Mouse (Mus musculus): ENCODE measurements around the gene I830077J02Rik. TPM values are rescaled to one million over a fixed set of nuclear protein-coding genes. Genes with fewer than 3 reads are reported as not detected.

The I830077J02Rik gene
- polyA plus RNA-seq, 1 experiment, result not detected

DNA sequence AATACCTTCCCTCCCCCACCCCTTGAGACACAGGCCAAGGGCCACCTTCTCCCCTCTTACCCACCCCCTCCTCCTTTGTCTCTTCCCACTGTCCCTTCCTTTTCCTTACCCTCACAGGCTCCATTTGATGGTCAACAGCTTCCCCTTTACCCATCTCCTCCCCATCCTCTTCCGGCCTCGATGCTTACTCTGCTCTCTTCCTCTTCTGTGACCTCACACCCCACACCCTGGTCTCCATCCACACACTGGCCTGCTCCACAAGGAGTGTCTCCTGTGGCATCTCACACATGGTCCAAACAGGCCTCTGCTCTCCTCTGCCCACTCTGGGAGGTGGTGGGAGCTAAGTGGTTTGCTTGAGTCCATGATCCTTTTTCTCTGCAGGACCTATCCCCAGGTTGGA lies 54.5 kb downstream of the I830077J02Rik start:
- no peak overlapping the region for H3K4me3 ChIP-seq (ENCODE audit: low read depth, low read length)

GRCm38 (mm10) chr3:105877252-105877803 lies 55.1 kb downstream of the I830077J02Rik start:
- Histone ChIP-seq H3K27ac (ENCODE audit: insufficient read depth, low read length) (no peak overlapping the region), H3K9me3 (replicated peaks; ENCODE audit: control insufficient read depth, insufficient read depth, low read length, poor library complexity, severe bottlenecking) (no peaks in the 10 kb centered on the region), H3K4me1 (ENCODE audit: control insufficient read depth, insufficient read depth, low read length) (no peaks in the 10 kb centered on the region), H3K9ac (ENCODE audit: low read depth, poor library complexity, severe bottlenecking) (no peak overlapping the region), H3K4me3 (ENCODE audit: low read depth, low read length) (no peak overlapping the region), H3K27me3 (ENCODE audit: control insufficient read depth, insufficient read depth, low read length, poor library complexity, severe bottlenecking) (no peaks in the 10 kb centered on the region; the same call in 1 of the 2 replicates), H3K36me3 (ENCODE audit: control insufficient read depth, insufficient read depth, low read length, poor library complexity, severe bottlenecking) (no peaks in the 10 kb centered on the region)
- TF ChIP-seq CTCF (IDR thresholded peaks at IDR 0.05; ENCODE audit: low read depth, low read length) (no peak), EP300 (IDR thresholded peaks at IDR 0.05; ENCODE audit: insufficient read depth, low read depth, low read length) (no peak), POLR2A (IDR thresholded peaks at IDR 0.05; ENCODE audit: insufficient read depth, low read length) (no peak)

More for the DNA sequence above, 54.5 kb downstream of the I830077J02Rik start:
- Histone ChIP-seq H3K9me3 (replicated peaks; ENCODE audit: control insufficient read depth, insufficient read depth, low read length, poor library complexity, severe bottlenecking) (no peaks in the 10 kb centered on the region), H3K9ac (ENCODE audit: low read depth, poor library complexity, severe bottlenecking) (no peak overlapping the region), H3K27ac (ENCODE audit: insufficient read depth, low read length) (no peak overlapping the region), H3K27me3 (ENCODE audit: control insufficient read depth, insufficient read depth, low read length, poor library complexity, severe bottlenecking) (no peaks in the 10 kb centered on the region; the same call in 1 of the 2 replicates), H3K36me3 (ENCODE audit: control insufficient read depth, insufficient read depth, low read length, poor library complexity, severe bottlenecking) (no peaks in the 10 kb centered on the region), H3K4me1 (ENCODE audit: control insufficient read depth, insufficient read depth, low read length) (no peaks in the 10 kb centered on the region)
- no peak for TF ChIP-seq POLR2A (IDR thresholded peaks at IDR 0.05; ENCODE audit: insufficient read depth, low read length)
- no peak for TF ChIP-seq CTCF (IDR thresholded peaks at IDR 0.05; ENCODE audit: low read depth, low read length)
- no peak for TF ChIP-seq EP300 (IDR thresholded peaks at IDR 0.05; ENCODE audit: insufficient read depth, low read depth, low read length)

DNA sequence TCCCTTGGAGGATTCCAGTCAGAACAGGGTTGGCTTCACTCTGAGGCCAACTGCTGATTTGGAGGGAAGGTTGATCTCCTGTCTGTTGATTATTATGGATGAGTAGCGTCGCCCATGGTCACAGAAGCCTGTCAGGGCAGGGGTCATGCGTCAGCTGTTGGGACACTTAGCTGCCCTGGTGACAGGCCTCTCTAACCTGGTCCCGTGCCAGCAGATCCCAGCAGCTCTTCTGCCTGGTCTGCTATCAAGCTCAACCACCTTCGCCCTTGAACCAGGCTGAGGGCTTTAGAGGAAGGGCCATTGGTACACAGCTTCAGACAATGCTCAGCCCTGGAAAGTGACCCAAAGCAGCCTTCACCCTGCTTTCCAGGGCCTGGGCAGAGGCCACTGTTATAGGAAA lies 56.4 kb downstream of the I830077J02Rik start:
- Histone ChIP-seq H3K9ac (ENCODE audit: low read depth, poor library complexity, severe bottlenecking) (no peak overlapping the region), H3K9me3 (replicated peaks; ENCODE audit: control insufficient read depth, insufficient read depth, low read length, poor library complexity, severe bottlenecking) (no peaks in the 10 kb centered on the region), H3K27me3 (ENCODE audit: control insufficient read depth, insufficient read depth, low read length, poor library complexity, severe bottlenecking) (no peaks in the 10 kb centered on the region; the same call in 1 of the 2 replicates), H3K4me1 (ENCODE audit: control insufficient read depth, insufficient read depth, low read length) (no peaks in the 10 kb centered on the region), H3K4me3 (ENCODE audit: low read depth, low read length) (no peak overlapping the region), H3K27ac (ENCODE audit: insufficient read depth, low read length) (no peak overlapping the region), H3K36me3 (ENCODE audit: control insufficient read depth, insufficient read depth, low read length, poor library complexity, severe bottlenecking) (no peaks in the 10 kb centered on the region)
- TF ChIP-seq EP300 (IDR thresholded peaks at IDR 0.05; ENCODE audit: insufficient read depth, low read depth, low read length) (no peak), CTCF (IDR thresholded peaks at IDR 0.05; ENCODE audit: low read depth, low read length) (no peak), POLR2A (IDR thresholded peaks at IDR 0.05; ENCODE audit: insufficient read depth, low read length) (no peak)

Other genes with a start within 250 kb of the I830077J02Rik start
- 26.0 and 31.3 TPM in 2 replicates for gene Ddx20, start 245.1 kb downstream of the I830077J02Rik start, polyA plus RNA-seq (2011; ENCODE audit: insufficient read depth, insufficient read length, low read depth, missing spikeins)
- 2.9 and 4.3 TPM in 2 replicates for gene Inka2, start 228.1 kb downstream of the I830077J02Rik start, polyA plus RNA-seq (2011; ENCODE audit: insufficient read depth, insufficient read length, low read depth, missing spikeins)
- 87.7 and 88.6 TPM in 2 replicates for gene Rap1a, start 131.3 kb downstream of the I830077J02Rik start, polyA plus RNA-seq (2011; ENCODE audit: insufficient read depth, insufficient read length, low read depth, missing spikeins)
- 0.45 TPM in 1 of 2 replicates, not detected in the other for gene Adora3, start 61.8 kb downstream of the I830077J02Rik start, polyA plus RNA-seq (2011; ENCODE audit: insufficient read depth, insufficient read length, low read depth, missing spikeins)
- not detected in 2 replicates for gene Tmigd3, start 61.8 kb downstream of the I830077J02Rik start, polyA plus RNA-seq (2011; ENCODE audit: insufficient read depth, insufficient read length, low read depth, missing spikeins)
- gene Wdr77, start 26.7 kb upstream of the I830077J02Rik start, polyA plus RNA-seq (2011; ENCODE audit: insufficient read depth, insufficient read length, low read depth, missing spikeins), result 135 and 144 TPM in 2 replicates
- 517 and 570 TPM in 2 replicates for gene Atp5f1, start 27.4 kb upstream of the I830077J02Rik start, polyA plus RNA-seq (2011; ENCODE audit: insufficient read depth, insufficient read length, low read depth, missing spikeins)
- 5.7 and 5.9 TPM in 2 replicates for gene Ovgp1, start 41.0 kb upstream of the I830077J02Rik start, polyA plus RNA-seq (2011; ENCODE audit: insufficient read depth, insufficient read length, low read depth, missing spikeins)
- 0.67 and 1.5 TPM in 2 replicates for gene Pifo, start 82.0 kb upstream of the I830077J02Rik start, polyA plus RNA-seq (2011; ENCODE audit: insufficient read depth, insufficient read length, low read depth, missing spikeins)
- not detected in 2 replicates for gene Chil5, start 100.2 kb upstream of the I830077J02Rik start, polyA plus RNA-seq (2011; ENCODE audit: insufficient read depth, insufficient read length, low read depth, missing spikeins)
- gene Chia1, start 180.6 kb upstream of the I830077J02Rik start, polyA plus RNA-seq (2011; ENCODE audit: insufficient read depth, insufficient read length, low read depth, missing spikeins), result not detected in 2 replicates
- not detected in 2 replicates for gene Chil3, start 234.9 kb upstream of the I830077J02Rik start, polyA plus RNA-seq (2011; ENCODE audit: insufficient read depth, insufficient read length, low read depth, missing spikeins)